Mouse (Mus musculus) lung, postnatal 36 days (tissue): Measurements from ENCODE around the gene Lrrc55.
A peak's percentile ranks its signal among the peaks of the same experiment; 100 is the strongest.

Experiments
- DNase-seq: peaks from one replicate; pipeline ENCODE4 v3.0.0; 2022; ENCODE audit warnings: mixed read lengths

Gene Lrrc55

GRCm38 (mm10) chr2:85131226-85131625 lies 65.8 kb downstream of the Lrrc55 start:
- DNase-seq = no peak

GRCm38 (mm10) chr2:85129496-85129971 lies 67.5 kb downstream of the Lrrc55 start:
- peak; percentile 76 for DNase-seq

- peak; percentile 85 for DNase-seq
Observed at GRCm38 (mm10) chr2:85123869-85124535, 73.0 kb downstream of the Lrrc55 start.

- DNase-seq = peak; percentile 58
Observed at GRCm38 (mm10) chr2:85123187-85123868, 73.7 kb downstream of the Lrrc55 start.
